Mouse (Mus musculus) megakaryocyte, embryonic 14.5 days (primary cell): ENCODE measurements at regions not wholly inside any gene's neighbourhood (a gene's known extent, or its start where the extent isn't known, plus 50 kb on each side); places are given as distances from the start of the nearest gene placed in this dataset.

ENCODE experiments used
- FLI1 ChIP-seq: IDR thresholded peaks from 2 replicates; pipeline ENCODE4 v1.6.1; 2012; ENCODE audit warnings: low read length, inconsistent platforms, mixed read lengths
- GATA1 ChIP-seq: IDR thresholded peaks from 3 replicates; pipeline ENCODE4 v1.6.1; 2012; ENCODE audit warnings: mixed read lengths, low read length, inconsistent platforms, borderline replicate concordance

GRCm38 (mm10) chr7:121555420-121555819, 151.6 kb downstream of the Usp31 start:
- TF ChIP-seq GATA1 (no peak), FLI1 (no peak)
